Mouse (Mus musculus) heart, embryonic 11.5 days (tissue): ENCODE data around the gene Tesc. TPM values are rescaled to one million over a fixed set of nuclear protein-coding genes. Genes with fewer than 3 reads are reported as not detected.

ENCODE experiments used
- ATAC-seq: fragments of 200-750 bp; cut with Nextera tagmentation; replicated peaks from 2 replicates; pipeline ENCODE4 v1.8.0; 2017; ENCODE audit warnings: moderate library complexity; ENCODE audit not compliant: insufficient number of reproducible peaks, low FRiP score, low TSS enrichment
- H3K27ac ChIP-seq: fragments of 300-500 bp; sonication (generic); 2 replicates; pipeline ENCODE4 v1.5.1; 2014; ENCODE audit warnings: mild to moderate bottlenecking, low read depth, low read length
- H3K27me3 ChIP-seq: fragments of 300-500 bp; sonication (generic); 2 replicates; pipeline ENCODE4 v1.6.1; 2014; ENCODE audit warnings: mild to moderate bottlenecking, low read length, mixed read lengths; ENCODE audit not compliant: control insufficient read depth, insufficient read depth
- H3K36me3 ChIP-seq: fragments of 300-500 bp; sonication (generic); 2 replicates; pipeline ENCODE4 v1.6.1; 2014; ENCODE audit warnings: mild to moderate bottlenecking, low read length, moderate library complexity, mixed read lengths; ENCODE audit not compliant: control insufficient read depth, insufficient read depth
- H3K4me1 ChIP-seq: fragments of 300-500 bp; sonication (generic); 2 replicates; pipeline ENCODE4 v1.6.1; 2014; ENCODE audit warnings: low read length; ENCODE audit not compliant: control insufficient read depth, insufficient read depth
- H3K4me2 ChIP-seq: fragments of 300-500 bp; sonication (generic); 2 replicates; pipeline ENCODE4 v1.6.1; 2014; ENCODE audit warnings: mild to moderate bottlenecking, moderate library complexity
- H3K4me3 ChIP-seq: fragments of 300-500 bp; sonication (generic); 2 replicates; pipeline ENCODE4 v1.5.1; 2014; ENCODE audit warnings: low read depth, low read length
- H3K9ac ChIP-seq: fragments of 300-500 bp; sonication (generic); 2 replicates; pipeline ENCODE4 v1.6.1; 2014; ENCODE audit warnings: mild to moderate bottlenecking, low read depth, low read length, moderate library complexity
- H3K9me3 ChIP-seq: fragments of 300-500 bp; sonication (generic); replicated peaks from 2 replicates; pipeline ENCODE4 v1.6.1; 2016; ENCODE audit warnings: low read length; ENCODE audit not compliant: control insufficient read depth
- WGBS: fragments of 180-500 bp; shearing (Covaris S2); extraction: QIAGEN DNeasy Blood & Tissue Kit; methylation state at CpG from one replicate; pipeline ENCODE4 v1.1.7; 2014; ENCODE audit not compliant: insufficient replicate concordance; 5-methylcytosine and 5-hydroxymethylcytosine counted together
- polyA plus RNA-seq: library from polyadenylated mRNA; unstranded; fragments of >200 nt; fragmentation: Nextera tagmentation; extraction: Ambion mirVana; gene quantifications from 2 replicates; pipeline ENCODE4 v1.2.1, GENCODE M21; 2014

The Tesc gene
- polyA plus RNA-seq, 1 experiment from 2014 or later = 17.9 TPM

DNA sequence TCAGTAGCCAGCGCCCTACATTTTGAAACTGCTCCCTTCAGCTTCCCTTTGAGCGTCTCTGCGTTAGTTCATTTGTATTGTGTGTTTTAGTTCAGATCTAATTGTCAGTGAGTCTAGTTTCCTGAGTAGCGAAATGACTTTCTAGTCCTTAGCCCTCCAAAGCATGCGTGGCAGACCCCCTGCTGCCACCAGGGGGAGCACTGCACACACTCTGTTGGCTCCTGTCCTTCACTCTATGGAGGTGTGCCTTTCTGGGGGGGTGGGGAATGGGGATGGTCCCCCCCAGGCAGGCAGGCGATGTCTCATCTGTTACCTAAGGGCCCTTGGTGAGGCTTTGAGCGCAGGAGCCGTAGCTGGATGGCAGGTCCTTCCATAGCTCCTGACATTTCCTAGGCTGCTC, 22.9 kb upstream of the Tesc start:
- no peak overlapping the region for H3K4me2 ChIP-seq
- peaks cover 34% of the 10 kb centered on the region for H3K36me3 ChIP-seq
- H3K9me3 ChIP-seq = no peaks in the 10 kb centered on the region
- H3K4me3 ChIP-seq = no peak overlapping the region
- no peaks in the 10 kb centered on the region for H3K27me3 ChIP-seq
- 78% methylated on average over 8 of the region's 8 CpGs for WGBS
- H3K27ac ChIP-seq = no peak overlapping the region
- no peak overlapping the region for H3K9ac ChIP-seq
- no peaks in the 10 kb centered on the region for H3K4me1 ChIP-seq
- no peak for ATAC-seq

DNA sequence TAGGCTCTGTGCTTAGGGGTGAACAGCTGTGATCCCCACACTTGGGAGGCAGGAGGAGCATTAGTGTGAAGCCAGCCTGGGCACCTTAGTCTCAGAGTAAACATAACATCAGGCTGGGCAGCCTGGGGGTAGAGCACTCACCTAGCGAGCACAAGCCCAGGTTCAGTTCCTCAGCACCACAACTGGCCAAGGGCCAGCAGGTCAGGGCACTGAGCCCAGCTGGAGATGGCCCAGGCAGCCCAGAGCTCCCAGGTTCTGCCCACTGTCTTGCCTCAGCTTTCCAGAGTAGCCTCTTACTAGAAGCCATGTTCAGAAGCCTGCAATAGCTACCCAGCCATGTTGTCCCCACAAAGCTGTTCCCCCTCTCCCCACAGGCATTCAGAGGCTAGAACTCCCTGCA, 21.8 kb upstream of the Tesc start:
- Histone ChIP-seq H3K4me3 (no peak overlapping the region), H3K4me2 (no peak overlapping the region), H3K9me3 (no peaks in the 10 kb centered on the region), H3K9ac (no peak overlapping the region), H3K27me3 (no peaks in the 10 kb centered on the region), H3K27ac (no peak overlapping the region), H3K36me3 (peaks cover 31% of the 10 kb centered on the region), H3K4me1 (no peaks in the 10 kb centered on the region)
- 83% methylated on average over 1 of the region's 1 CpGs for WGBS
- no peak for ATAC-seq

GRCm38 (mm10) chr5:118008344-118008743, 19.2 kb upstream of the Tesc start:
- Histone ChIP-seq H3K27me3 (no peaks in the 10 kb centered on the region), H3K9me3 (no peaks in the 10 kb centered on the region), H3K4me3 (no peak overlapping the region), H3K4me1 (no peaks in the 10 kb centered on the region), H3K27ac (no peak overlapping the region), H3K4me2 (no peak overlapping the region), H3K36me3 (peaks cover 17% of the 10 kb centered on the region), H3K9ac (no peak overlapping the region)
- no peak for ATAC-seq
- WGBS = 83% methylated on average over 13 of the region's 13 CpGs

DNA sequence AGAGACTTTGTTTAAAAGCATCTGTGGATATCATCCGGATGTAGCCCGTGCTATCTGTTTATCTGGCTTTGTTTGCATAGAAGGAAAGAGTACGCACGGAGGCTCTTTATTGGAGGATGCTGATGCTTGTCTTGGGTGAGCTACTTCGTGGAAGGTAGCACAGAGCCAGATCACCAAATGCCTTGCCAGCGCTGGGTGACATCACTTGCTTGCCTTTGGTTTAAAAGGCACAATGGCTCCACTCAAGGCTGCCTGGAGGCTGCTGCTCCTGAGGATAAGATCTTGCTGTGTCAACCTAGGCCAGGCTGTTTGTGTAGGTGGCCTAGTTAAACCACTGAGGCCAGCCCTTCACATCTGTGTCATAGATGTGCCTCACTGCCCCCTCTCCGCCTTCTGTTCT, 16.7 kb upstream of the Tesc start:
- Histone ChIP-seq H3K4me3 (no peak overlapping the region), H3K9ac (no peak overlapping the region), H3K4me1 (peaks cover 5% of the 10 kb centered on the region; the same call in 1 of the 2 replicates), H3K27ac (no peak overlapping the region), H3K27me3 (0 out of 2 replicates have a peak, but pooled peaks cover 6% of the 10 kb centered on the region), H3K4me2 (no peak overlapping the region), H3K36me3 (peaks cover 13% of the 10 kb centered on the region), H3K9me3 (no peaks in the 10 kb centered on the region)
- ATAC-seq = no peak
- 80% methylated on average over 7 of the region's 7 CpGs for WGBS

GRCm38 (mm10) chr5:118011796-118012195, 15.7 kb upstream of the Tesc start:
- 0 out of 2 replicates have a peak, but pooled peaks cover 6% of the 10 kb centered on the region for H3K27me3 ChIP-seq
- peaks cover 11% of the 10 kb centered on the region for H3K36me3 ChIP-seq
- no peak overlapping the region for H3K27ac ChIP-seq
- no peaks in the 10 kb centered on the region for H3K9me3 ChIP-seq
- H3K9ac ChIP-seq = no peak overlapping the region
- no peak for ATAC-seq
- H3K4me2 ChIP-seq = no peak overlapping the region
- no peak overlapping the region for H3K4me3 ChIP-seq
- H3K4me1 ChIP-seq = peaks cover 5% of the 10 kb centered on the region; the same call in 1 of the 2 replicates
- WGBS = 68% methylated on average over 7 of the region's 7 CpGs

- no peak overlapping the region for H3K27ac ChIP-seq
- peaks cover 10% of the 10 kb centered on the region; the same call in 1 of the 2 replicates for H3K27me3 ChIP-seq
- H3K36me3 ChIP-seq = peaks cover 3% of the 10 kb centered on the region; the same call in 1 of the 2 replicates
- ATAC-seq = no peak
- peaks cover 5% of the 10 kb centered on the region; the same call in 1 of the 2 replicates for H3K4me1 ChIP-seq
- 0 out of 2 replicates have a peak overlapping the region, but pooled peaks have one; percentile 10 for H3K9ac ChIP-seq
- H3K9me3 ChIP-seq = no peaks in the 10 kb centered on the region
- no peak overlapping the region for H3K4me3 ChIP-seq
- 17% methylated on average over 12 of the region's 12 CpGs for WGBS
- H3K4me2 ChIP-seq = no peak overlapping the region
Observed at GRCm38 (mm10) chr5:118015028-118015427, 12.5 kb upstream of the Tesc start.

GRCm38 (mm10) chr5:118015669-118016068, 11.9 kb upstream of the Tesc start:
- Histone ChIP-seq H3K4me1 (peaks cover 5% of the 10 kb centered on the region; the same call in 1 of the 2 replicates), H3K4me3 (no peak overlapping the region), H3K9ac (no peak overlapping the region), H3K27ac (no peak overlapping the region), H3K9me3 (no peaks in the 10 kb centered on the region), H3K27me3 (peaks cover 10% of the 10 kb centered on the region; the same call in 1 of the 2 replicates), H3K4me2 (no peak overlapping the region), H3K36me3 (no peaks in the 10 kb centered on the region)
- ATAC-seq = no peak
- 94% methylated on average over 1 of the region's 2 CpGs for WGBS

- H3K4me1 ChIP-seq = peaks cover 5% of the 10 kb centered on the region; the same call in 1 of the 2 replicates
- H3K27ac ChIP-seq = no peak overlapping the region
- no peak overlapping the region for H3K4me3 ChIP-seq
- WGBS = 44% methylated on average over 4 of the region's 5 CpGs
- H3K9me3 ChIP-seq = no peaks in the 10 kb centered on the region
- H3K4me2 ChIP-seq = no peak overlapping the region
- ATAC-seq = no peak
- peaks cover 10% of the 10 kb centered on the region; the same call in 1 of the 2 replicates for H3K27me3 ChIP-seq
- no peaks in the 10 kb centered on the region for H3K36me3 ChIP-seq
- no peak overlapping the region for H3K9ac ChIP-seq
Observed at GRCm38 (mm10) chr5:118017527-118017926, 10.0 kb upstream of the Tesc start.

GRCm38 (mm10) chr5:118019905-118020304, 7.6 kb upstream of the Tesc start:
- Histone ChIP-seq H3K9ac (0 out of 2 replicates have a peak overlapping the region, but pooled peaks have one; percentile 28), H3K4me3 (no peak overlapping the region), H3K9me3 (no peaks in the 10 kb centered on the region), H3K27me3 (peaks cover 7% of the 10 kb centered on the region; the same call in 1 of the 2 replicates), H3K4me2 (no peak overlapping the region), H3K4me1 (peaks cover 2% of the 10 kb centered on the region; the same call in 1 of the 2 replicates), H3K36me3 (no peaks in the 10 kb centered on the region), H3K27ac (no peak overlapping the region)
- ATAC-seq = no peak
- 54% methylated on average over 11 of the region's 11 CpGs for WGBS
